Mouse (Mus musculus): ENCODE data around the gene Mtif3.

Mtif3 gene

GRCm38 (mm10) chr5:146963118-146963936 is at the start of gene Mtif3:
Gene Mtif3 (minus strand): TSS chr5:146963800.
- CTCF ChIA-PET: interaction anchor here (0.5 to 0.7 kb wide), 3 partner anchors 13 to 653 kb away, joined by 3 to 5 read pairs (median 3); no protein-coding TSS in a partner anchor

- CTCF ChIA-PET: interaction anchor here (0.6 kb wide), 1 partner anchor 332 kb away, joined by 12 read pairs; no protein-coding TSS in a partner anchor
Observed at GRCm38 (mm10) chr5:147011333-147011732, 47.7 kb upstream of the Mtif3 start.

- CTCF ChIA-PET: no interaction called here
Observed at GRCm38 (mm10) chr5:147003303-147003702, 39.7 kb upstream of the Mtif3 start.

GRCm38 (mm10) chr5:147001312-147001711 is 37.7 kb upstream of the Mtif3 start:
- CTCF ChIA-PET: interaction anchor here (0.6 kb wide), 1 partner anchor 225 kb away, joined by 3 read pairs; no protein-coding TSS in a partner anchor

GRCm38 (mm10) chr5:146998802-146999201 is 35.2 kb upstream of the Mtif3 start:
- CTCF ChIA-PET: no interaction called here

GRCm38 (mm10) chr5:146996812-146997211 is 33.2 kb upstream of the Mtif3 start:
- CTCF ChIA-PET: no interaction called here

GRCm38 (mm10) chr5:146994973-146995372 is 31.4 kb upstream of the Mtif3 start:
- CTCF ChIA-PET: interaction anchor here (0.6 kb wide), 1 partner anchor 14 kb away, joined by 3 read pairs; no protein-coding TSS in a partner anchor

GRCm38 (mm10) chr5:146993509-146993908 is 29.9 kb upstream of the Mtif3 start:
- CTCF ChIA-PET: no interaction called here

GRCm38 (mm10) chr5:146989051-146989450 is 25.5 kb upstream of the Mtif3 start:
- CTCF ChIA-PET: no interaction called here

- CTCF ChIA-PET: no interaction called here
Observed at GRCm38 (mm10) chr5:146987588-146987987, 24.0 kb upstream of the Mtif3 start.

GRCm38 (mm10) chr5:146985725-146986433 is 22.3 kb upstream of the Mtif3 start:
- CTCF ChIA-PET: no interaction called here

- CTCF ChIA-PET: interaction anchor here (1.7 kb wide), 1 partner anchor 243 kb away, joined by 4 read pairs; no protein-coding TSS in a partner anchor
Observed at GRCm38 (mm10) chr5:146983216-146983615, 19.6 kb upstream of the Mtif3 start.

- CTCF ChIA-PET: no interaction called here
Observed at GRCm38 (mm10) chr5:146981376-146981775, 17.8 kb upstream of the Mtif3 start.

GRCm38 (mm10) chr5:146974781-146975123 is 11.2 kb upstream of the Mtif3 start:
- CTCF ChIA-PET: no interaction called here

GRCm38 (mm10) chr5:146973858-146974780 is 10.5 kb upstream of the Mtif3 start:
- CTCF ChIA-PET: no interaction called here

GRCm38 (mm10) chr5:146973353-146973752 is 9.8 kb upstream of the Mtif3 start:
- CTCF ChIA-PET: no interaction called here

- CTCF ChIA-PET: interaction anchor here (0.6 kb wide), 1 partner anchor 31 kb away, joined by 4 read pairs; no protein-coding TSS in a partner anchor
Observed at GRCm38 (mm10) chr5:146971776-146972561, 8.4 kb upstream of the Mtif3 start.

GRCm38 (mm10) chr5:146968695-146969393 is 5.2 kb upstream of the Mtif3 start:
- CTCF ChIA-PET: interaction anchor here (0.6 kb wide), 2 partner anchors 256 to 1688 kb away, joined by 4 to 5 read pairs; no protein-coding TSS in a partner anchor

- CTCF ChIA-PET: interaction anchor here (0.6 to 0.7 kb wide), 2 partner anchors 23 to 432 kb away, joined by 3 to 5 read pairs; no protein-coding TSS in a partner anchor
Observed at GRCm38 (mm10) chr5:146963937-146964278, 308 bp upstream of the Mtif3 start.

GRCm38 (mm10) chr5:146956678-146957077 is 6.9 kb downstream of the Mtif3 start:
- CTCF ChIA-PET: interaction anchor here (0.5 to 0.6 kb wide), 2 partner anchors 180 to 324 kb away, joined by 3 to 6 read pairs; no protein-coding TSS in a partner anchor

Data from spleen, embryonic (tissue).